Mouse (Mus musculus) splenic B cell, adult 2 months (primary cell): ENCODE data around the gene Vldlr.

ENCODE experiments used
- DNase-seq: peaks from one replicate; pipeline ENCODE4 v3.0.0-alpha.2; 2011; ENCODE audit warnings: low read depth, low spot score
- H3K27me3 ChIP-seq: 2 replicates; pipeline ENCODE4 v1.6.1; 2012; ENCODE audit warnings: mild to moderate bottlenecking, low read length, moderate library complexity, mixed read lengths; ENCODE audit not compliant: control insufficient read depth, poor library complexity, insufficient read depth, severe bottlenecking
- H3K36me3 ChIP-seq: 2 replicates; pipeline ENCODE4 v1.6.1; 2012; ENCODE audit warnings: mild to moderate bottlenecking, low read length, moderate library complexity, mixed read lengths; ENCODE audit not compliant: control insufficient read depth, poor library complexity, insufficient read depth, severe bottlenecking

Vldlr gene

GRCm38 (mm10) chr19:27218561-27219262, 2.4 kb downstream of the Vldlr start:
- H3K36me3 ChIP-seq: no peaks in the 10 kb centered on the region
- H3K27me3 ChIP-seq: 0 out of 2 replicates have a peak, but pooled peaks cover 2% of the 10 kb centered on the region
- DNase-seq: no peak

GRCm38 (mm10) chr19:27219586-27219985, 3.3 kb downstream of the Vldlr start:
- Histone ChIP-seq H3K27me3 (0 out of 2 replicates have a peak, but pooled peaks cover 2% of the 10 kb centered on the region), H3K36me3 (no peaks in the 10 kb centered on the region)
- DNase-seq: no peak

GRCm38 (mm10) chr19:27223046-27223445, 6.8 kb downstream of the Vldlr start:
- DNase-seq: no peak
- Histone ChIP-seq H3K27me3 (0 out of 2 replicates have a peak, but pooled peaks cover 1% of the 10 kb centered on the region), H3K36me3 (no peaks in the 10 kb centered on the region)

GRCm38 (mm10) chr19:27224356-27224755, 8.1 kb downstream of the Vldlr start:
- no peak for DNase-seq

GRCm38 (mm10) chr19:27226626-27227025, 10.3 kb downstream of the Vldlr start:
- DNase-seq: no peak
- Histone ChIP-seq H3K27me3 (no peaks in the 10 kb centered on the region), H3K36me3 (no peaks in the 10 kb centered on the region)

More at GRCm38 (mm10) chr19:27224356-27224755, 8.1 kb downstream of the Vldlr start:
- no peaks in the 10 kb centered on the region for H3K36me3 ChIP-seq
- H3K27me3 ChIP-seq: no peaks in the 10 kb centered on the region

- no peaks in the 10 kb centered on the region for H3K36me3 ChIP-seq
- no peak for DNase-seq
Observed at GRCm38 (mm10) chr19:27227131-27227530, 10.8 kb downstream of the Vldlr start.

GRCm38 (mm10) chr19:27228254-27228653, 12.0 kb downstream of the Vldlr start:
- Histone ChIP-seq H3K27me3 (no peaks in the 10 kb centered on the region), H3K36me3 (no peaks in the 10 kb centered on the region)
- no peak for DNase-seq

More at GRCm38 (mm10) chr19:27227131-27227530, 10.8 kb downstream of the Vldlr start:
- H3K27me3 ChIP-seq: no peaks in the 10 kb centered on the region

GRCm38 (mm10) chr19:27233386-27233785, 17.1 kb downstream of the Vldlr start:
- no peak for DNase-seq
- Histone ChIP-seq H3K27me3 (no peaks in the 10 kb centered on the region), H3K36me3 (no peaks in the 10 kb centered on the region)

- H3K36me3 ChIP-seq: no peaks in the 10 kb centered on the region
- H3K27me3 ChIP-seq: no peaks in the 10 kb centered on the region
- DNase-seq: no peak
Observed at GRCm38 (mm10) chr19:27239913-27240312, 23.6 kb downstream of the Vldlr start.

GRCm38 (mm10) chr19:27243527-27243926, 27.2 kb downstream of the Vldlr start:
- H3K36me3 ChIP-seq: no peaks in the 10 kb centered on the region
- no peak for DNase-seq

GRCm38 (mm10) chr19:27254756-27255155, 38.5 kb downstream of the Vldlr start:
- Histone ChIP-seq H3K27me3 (no peaks in the 10 kb centered on the region), H3K36me3 (no peaks in the 10 kb centered on the region)
- DNase-seq: no peak

More at GRCm38 (mm10) chr19:27243527-27243926, 27.2 kb downstream of the Vldlr start:
- no peaks in the 10 kb centered on the region for H3K27me3 ChIP-seq

GRCm38 (mm10) chr19:27255678-27256077, 39.4 kb downstream of the Vldlr start:
- no peaks in the 10 kb centered on the region for H3K27me3 ChIP-seq
- no peaks in the 10 kb centered on the region for H3K36me3 ChIP-seq
- no peak for DNase-seq

- DNase-seq: no peak
- Histone ChIP-seq H3K27me3 (no peaks in the 10 kb centered on the region), H3K36me3 (no peaks in the 10 kb centered on the region)
Observed at GRCm38 (mm10) chr19:27260102-27260501, 43.8 kb downstream of the Vldlr start.

GRCm38 (mm10) chr19:27260621-27261278, 44.5 kb downstream of the Vldlr start:
- DNase-seq: no peak
- H3K27me3 ChIP-seq: no peaks in the 10 kb centered on the region
- H3K36me3 ChIP-seq: no peaks in the 10 kb centered on the region

- Histone ChIP-seq H3K27me3 (no peaks in the 10 kb centered on the region), H3K36me3 (no peaks in the 10 kb centered on the region)
- DNase-seq: no peak
Observed at GRCm38 (mm10) chr19:27262141-27262540, 45.9 kb downstream of the Vldlr start.
